Mouse (Mus musculus) granulocyte monocyte progenitor cell, adult 5-6 weeks (primary cell): Measurements from ENCODE around the gene Tead4. TPM values are rescaled to one million over a fixed set of nuclear protein-coding genes. Genes with fewer than 3 reads are reported as not detected.

ENCODE experiments used
- ATAC-seq: replicated peaks from 2 replicates; pipeline ENCODE4 v1.8.0; 2016; ENCODE audit warnings: mild to moderate bottlenecking, moderate TSS enrichment, inconsistent platforms; ENCODE audit not compliant: poor library complexity, severe bottlenecking
- total RNA-seq, 2 experiments: library from RNA; stranded (forward) in 1 of 2; stranded (reverse) in 1 of 2; fragments of 200-712, 200-1000 nt in 1 of 2; fragments of >200 nt in 1 of 2; fragmentation: Nextera tagmentation in 1 of 2; gene quantifications; 2 replicates each; pipeline ENCODE4 v1.2.3; 2014 to 2017

Tead4 gene
- total RNA-seq, 2 experiments from 2014 or later: not detected

DNA sequence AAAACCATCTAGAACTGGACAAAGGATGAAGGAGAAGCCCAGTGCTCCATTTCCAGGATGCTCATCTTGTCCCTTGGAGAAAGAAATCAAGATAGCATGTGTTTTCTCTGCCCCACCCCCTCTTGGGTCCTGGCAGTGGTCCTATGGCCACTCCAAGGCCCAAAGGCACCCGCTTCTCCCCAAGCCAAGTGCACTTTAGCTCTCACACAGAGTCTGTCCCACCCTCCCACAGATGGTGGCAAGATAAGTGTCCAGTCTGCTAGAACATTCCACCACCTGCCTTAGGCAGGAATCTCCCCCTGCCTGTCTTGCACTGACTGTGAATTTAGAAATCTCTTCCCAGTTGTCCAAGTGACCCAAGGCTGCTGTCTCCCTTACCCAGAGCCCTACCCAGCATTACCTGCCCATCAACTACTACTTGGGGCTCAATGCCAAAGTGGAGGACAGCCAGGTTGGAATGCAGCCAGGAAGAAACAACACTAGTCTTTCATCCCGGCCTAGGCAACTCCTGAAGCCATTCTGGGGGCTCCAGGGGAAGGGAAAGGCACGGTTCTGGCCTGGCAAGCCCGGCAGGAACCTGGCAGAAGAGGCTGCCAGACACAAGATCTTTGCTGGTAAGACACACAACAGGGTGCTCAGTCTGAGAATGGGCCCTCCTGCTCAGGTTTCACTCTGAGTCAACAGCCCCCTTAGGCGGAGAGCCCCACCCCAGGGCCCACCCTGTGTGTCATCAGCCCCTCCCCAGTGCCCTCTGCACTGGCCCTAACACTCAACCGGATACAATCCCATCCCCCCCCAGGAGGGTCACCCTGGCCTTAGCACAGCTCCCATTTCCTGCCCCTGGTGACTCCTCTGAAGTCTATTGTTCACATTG is 4.5 kb downstream of the Tead4 start:
- no peak for ATAC-seq

DNA sequence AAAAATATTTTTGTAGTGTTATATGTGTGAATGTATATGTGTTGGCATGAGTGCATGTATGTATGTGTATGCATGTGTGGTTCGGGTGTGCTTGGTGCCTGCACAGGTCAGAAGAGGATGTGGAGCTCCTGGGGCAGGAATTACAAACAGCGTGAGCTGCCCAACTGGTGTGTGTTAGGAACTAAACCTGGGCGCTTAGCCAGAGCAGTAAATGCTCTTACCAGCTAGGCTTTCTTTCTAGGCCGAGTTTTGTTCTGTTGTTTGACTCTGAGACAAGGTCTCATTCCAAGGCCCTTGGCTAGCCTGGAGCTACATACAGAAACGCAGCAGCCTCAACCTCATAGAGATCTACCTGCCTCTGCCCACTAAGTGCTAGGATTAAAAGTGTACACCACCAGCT is 9.3 kb downstream of the Tead4 start:
- no peak for ATAC-seq

DNA sequence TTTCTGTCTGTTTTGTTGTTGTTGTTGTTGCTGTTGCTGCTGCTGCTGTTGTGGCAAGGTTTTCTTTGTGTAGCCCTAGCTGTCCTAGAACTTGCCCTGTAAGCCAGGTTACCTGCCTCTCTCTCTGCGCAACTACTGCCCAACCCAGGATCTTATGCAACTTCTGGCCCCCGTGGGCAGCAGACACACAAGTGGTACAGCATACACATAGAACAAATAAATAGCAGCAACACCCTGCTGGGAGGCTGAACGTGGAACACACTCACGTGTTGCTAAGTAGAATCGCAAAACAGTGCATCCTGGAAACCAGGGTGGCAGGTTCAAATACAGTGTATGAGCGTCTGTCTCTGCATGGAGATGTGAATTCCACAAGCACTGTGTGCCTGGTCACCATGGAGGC is 11.9 kb downstream of the Tead4 start:
- ATAC-seq: no peak

DNA sequence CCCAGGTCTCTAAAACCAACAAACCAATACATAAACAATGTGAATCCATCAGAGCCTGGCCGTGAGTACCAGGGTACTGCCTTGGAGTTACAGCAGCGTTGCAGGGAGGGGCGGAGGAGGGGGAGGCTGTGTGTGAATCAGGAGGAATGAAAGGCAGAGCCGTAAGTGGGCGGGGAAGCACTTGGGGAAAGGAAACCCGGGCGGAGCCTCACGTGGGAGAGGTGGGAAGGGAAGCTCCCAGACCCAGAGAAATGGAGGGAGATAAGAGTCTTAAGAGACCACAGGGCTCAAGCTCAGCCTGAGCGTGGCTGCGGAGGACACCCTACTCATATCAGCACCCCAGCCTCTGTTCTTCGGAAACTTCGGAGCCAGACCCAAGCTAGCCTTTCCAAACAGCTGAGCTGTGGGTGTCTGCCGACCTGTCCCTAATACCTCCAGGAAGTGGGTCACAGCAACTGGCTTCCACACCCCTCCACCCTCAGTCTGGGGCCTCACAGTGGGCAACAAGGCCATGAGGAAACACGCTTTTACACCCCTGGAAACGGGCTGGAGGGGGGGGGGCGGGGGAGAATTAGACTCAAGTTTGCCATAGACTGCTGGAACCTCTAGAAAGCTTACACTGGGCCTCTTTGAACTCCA is 14.7 kb downstream of the Tead4 start:
- ATAC-seq: peak; percentile 71

DNA sequence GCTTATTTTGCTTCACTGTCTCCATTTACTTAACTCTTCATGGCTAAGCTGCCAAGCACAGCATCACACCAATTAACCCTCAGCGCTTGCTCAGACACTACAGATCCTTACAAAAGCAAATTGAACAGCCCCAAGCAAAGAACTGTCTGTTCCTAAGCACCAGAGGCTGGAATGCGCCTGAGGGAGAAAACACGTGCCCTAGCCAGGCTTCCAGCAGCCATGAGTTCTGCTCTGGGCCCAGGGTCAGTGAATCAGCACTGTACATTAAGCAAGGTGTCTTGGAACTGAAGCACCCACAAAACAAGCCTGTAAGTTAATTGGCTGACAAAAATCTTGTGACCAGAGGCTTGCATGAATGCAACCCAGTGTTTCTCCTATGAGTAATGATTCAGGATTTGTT is 18.5 kb downstream of the Tead4 start:
- ATAC-seq: no peak

DNA sequence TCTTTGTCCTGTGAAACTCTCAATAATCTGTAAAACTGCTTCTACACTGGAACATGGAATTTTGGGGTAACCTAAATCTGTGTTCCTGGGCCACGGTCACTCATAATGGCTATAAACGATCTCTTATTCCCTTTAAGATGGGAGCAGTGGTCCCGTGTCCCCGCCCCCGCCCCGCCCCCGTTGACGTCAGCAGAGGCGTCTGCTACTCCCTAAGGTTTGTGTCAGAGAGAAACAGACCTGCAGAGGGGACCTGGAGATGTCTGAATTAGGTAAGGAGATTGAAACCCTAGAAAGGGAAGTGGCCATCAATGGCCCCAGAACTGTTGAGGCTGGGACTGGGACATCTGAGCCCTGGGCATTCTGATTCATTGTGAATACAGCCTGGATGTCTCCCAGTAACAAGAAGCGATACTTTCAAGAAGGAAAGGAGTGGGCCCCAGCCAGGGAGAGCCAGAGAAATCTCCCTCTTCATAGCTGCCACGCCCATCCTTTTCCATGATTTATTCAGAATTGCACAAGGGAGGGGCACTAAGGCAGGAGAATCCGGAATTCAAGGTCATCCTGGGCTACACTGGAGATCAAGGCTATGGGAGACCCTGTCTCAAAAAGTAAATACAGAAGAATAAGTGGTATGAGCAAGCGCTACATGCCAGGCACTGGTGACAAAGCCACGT is 20.0 kb downstream of the Tead4 start:
- ATAC-seq: no peak

DNA sequence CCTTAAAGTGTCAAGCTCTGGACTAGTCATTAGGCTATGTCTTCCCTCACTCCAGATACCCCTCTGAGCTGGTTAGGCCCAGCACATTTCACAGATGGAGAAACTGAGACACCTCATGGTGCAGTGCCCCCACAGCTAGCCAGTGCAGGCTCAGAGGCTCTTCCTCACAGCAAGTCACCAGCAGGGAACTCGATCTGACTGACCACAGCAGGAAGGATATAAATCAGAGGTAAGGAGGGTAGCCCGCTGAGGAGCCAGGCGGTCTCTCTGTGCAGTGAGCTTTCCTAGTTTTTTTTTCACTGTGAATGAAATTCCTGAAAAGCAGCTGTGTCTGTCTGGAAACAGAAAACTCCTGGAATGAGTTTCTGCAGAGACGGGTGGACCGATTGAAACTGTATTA is 21.0 kb downstream of the Tead4 start:
- no peak for ATAC-seq

DNA sequence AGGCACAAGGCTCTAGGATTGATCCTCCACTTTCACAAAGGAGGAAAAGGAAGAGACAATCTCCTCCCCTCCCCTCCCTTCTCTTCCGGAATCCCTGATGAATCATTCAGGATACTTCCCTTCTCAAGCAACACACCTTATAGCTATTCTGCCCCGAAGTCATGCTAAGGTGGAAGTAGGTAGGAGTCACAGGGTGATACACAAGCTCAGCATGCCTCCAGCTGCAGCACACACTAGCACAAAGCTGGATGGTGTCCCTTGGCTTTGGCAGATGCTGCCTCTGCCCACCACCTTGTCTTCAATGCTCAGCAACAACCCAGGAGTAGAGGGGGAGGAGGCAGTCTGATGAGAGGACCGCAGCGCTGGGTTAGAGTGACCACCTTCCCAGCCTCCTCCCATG is 21.5 kb downstream of the Tead4 start:
- no peak for ATAC-seq

DNA sequence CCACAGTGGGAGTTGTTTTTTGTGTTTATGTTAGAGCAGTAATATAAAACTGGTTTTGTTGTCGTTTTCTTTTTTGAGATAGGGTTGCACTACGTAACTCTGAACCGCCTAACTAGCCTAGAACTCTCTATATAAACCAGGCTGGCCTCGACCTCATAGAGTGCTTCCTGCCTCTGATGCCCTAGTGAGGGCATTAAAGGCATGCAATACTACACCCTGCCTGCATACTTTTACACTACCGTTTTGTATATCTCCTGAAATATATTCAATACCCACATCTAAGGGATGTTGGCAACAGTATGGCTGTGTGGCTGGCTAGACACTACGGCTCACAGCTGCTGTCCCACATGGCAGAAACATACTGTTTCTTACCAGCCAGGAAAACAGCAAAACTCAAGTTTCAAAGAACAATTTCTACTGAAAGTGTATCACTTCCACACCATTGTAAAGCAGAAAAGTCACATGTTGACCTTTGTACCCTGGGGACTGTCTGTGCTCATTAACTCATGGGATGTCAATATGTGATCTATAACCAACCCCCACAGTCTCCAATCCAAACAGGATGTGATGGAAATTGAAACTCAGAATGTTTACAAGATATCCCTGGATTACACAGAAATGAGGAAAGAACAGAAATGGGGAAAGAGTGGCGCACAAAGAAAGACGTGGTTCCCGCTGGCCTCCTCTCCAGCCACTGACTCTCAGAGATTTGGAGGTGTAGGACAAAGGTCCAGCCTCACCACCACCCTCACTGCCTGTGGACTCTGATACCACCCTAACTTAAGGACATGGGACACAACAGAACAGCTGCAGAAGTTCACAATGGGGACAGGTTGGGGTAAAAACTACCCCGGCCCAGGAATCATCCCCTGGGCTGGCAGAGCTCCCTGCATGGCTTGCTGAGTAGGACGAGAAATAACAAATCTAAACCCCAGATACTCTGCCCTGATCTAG is 23.2 kb downstream of the Tead4 start:
- ATAC-seq: no peak

DNA sequence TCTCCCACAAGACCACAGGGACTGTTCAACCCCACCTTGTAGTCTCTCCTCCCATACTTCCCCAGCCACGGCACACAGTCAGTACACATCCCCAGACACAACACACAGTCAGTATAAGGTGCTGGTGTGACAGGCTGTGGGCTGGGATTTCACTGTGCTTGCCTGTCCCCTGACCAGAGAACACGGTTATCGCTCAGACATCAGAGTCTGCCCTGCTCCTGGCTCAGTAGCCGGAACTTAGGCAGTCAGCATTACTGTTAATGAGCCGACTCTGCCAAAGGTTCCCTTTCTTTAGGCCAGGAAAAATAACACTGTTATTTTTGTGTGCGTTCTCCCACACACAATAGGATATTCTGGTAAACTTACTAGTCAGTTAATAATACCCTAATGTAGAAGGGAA is 24.3 kb downstream of the Tead4 start:
- ATAC-seq: no peak

DNA sequence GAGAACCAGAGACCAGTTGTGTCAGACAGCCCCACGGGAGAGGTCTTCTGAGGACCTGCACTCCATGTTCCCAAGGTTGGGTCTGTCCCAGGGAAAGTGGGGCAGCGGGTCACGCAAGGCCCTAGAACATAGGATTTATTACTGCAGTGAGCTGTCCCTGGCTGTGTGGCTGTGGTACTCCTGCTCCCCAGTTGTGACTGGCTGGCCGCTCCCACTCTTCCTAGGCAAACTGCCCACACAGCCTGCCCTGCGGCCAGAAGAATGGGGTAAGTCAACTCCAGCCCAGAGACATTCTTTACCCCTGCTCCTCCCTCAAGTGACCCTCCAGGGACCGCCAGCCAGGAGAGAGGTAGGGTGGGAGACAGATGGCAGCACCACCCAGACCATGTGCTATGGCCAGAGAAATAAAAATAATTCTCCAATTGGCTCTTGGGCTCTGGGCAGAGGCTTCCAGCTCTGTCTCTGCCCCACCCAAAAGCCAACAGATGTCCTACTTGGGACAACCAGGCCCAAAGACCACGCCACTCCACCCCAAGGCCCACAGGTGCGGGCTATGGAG is 25.0 kb downstream of the Tead4 start:
- no peak for ATAC-seq

DNA sequence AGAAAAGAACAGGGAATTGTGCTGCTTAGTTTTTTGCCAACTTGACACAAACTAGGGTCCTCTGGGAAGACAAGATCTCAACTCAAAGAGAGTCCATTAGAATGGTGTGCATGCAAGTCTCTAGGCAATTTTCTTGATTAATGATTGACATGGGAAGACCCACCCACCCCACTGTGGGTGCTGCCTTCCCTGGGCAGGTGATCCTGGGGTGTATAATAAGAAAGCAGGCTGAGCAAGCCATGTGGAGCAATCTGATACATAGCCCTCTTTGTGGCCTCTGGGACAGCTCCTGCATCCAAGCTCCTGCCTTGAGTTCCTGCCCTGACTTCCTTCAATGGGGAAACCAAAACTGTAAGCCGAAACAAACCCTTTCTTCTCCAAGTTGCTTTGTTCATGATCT is 27.1 kb downstream of the Tead4 start:
- ATAC-seq: no peak

DNA sequence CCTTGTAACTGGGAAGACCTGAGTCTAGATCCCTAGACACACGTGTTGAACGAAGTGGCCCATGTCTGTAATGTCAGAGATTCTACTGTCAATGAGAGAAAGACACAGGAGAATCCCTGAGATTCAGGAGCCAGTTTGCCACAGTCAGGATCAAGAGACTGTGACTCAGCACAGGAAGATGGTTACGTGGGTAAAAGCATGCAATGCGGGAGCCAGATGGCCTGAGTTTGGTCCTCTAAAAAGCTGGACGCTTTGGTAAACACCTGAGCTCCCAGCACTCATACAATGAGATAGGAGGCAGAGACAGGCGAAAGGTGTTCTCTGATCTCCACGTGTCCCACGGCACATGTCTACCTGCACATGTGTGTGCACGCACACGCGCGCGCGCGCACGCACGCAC is 27.9 kb downstream of the Tead4 start:
- no peak for ATAC-seq

DNA sequence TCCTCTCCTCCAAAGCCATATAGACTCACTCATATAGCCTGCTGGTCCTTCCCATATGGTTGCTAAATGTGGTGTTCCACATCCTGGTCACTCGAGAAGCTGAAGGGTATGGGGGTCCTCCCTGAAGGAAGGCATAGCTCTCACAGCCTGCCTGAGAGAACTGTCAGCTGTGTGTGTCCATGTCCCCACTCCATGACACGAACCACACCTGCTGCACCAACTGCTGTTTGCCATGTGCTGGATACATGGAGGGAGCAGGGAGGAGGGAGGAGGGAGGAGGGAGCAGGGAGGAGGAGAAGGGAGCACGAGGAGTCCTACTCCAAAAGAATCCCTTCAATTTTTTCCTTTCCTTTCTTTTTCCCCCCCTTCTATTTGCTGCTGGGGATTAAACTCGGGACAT is 30.8 kb downstream of the Tead4 start:
- no peak for ATAC-seq

DNA sequence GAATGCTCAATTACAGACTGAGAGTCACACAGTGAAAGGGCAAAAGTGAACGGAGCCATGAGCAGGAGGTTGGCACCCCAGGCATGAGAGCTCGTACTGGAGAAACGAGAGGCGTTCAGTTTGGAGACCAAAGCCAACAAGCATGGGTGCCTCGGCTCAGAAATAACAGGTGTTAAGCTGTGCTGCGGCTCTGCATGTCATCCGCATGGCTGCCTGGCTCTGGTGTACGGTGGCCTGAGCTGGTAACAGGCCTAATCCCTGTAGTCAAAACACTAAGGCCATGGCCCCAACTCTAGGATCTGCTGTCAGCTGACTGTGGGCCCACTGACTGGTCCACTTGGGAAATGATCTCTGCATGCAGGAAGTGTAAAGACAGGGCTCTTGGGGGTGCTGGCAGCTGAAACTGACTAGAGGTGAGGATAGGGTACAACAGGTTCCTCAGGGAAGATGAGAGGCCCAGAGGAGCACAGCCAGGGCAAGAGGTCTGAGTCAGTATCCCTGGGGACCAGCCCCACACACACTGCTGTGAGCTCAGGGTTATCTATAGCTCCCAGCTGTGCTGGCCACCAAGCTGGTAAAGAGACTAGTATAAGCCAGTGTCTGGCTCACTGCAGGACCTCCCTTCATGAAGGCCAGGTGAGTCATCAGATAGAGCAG is 35.6 kb downstream of the Tead4 start:
- ATAC-seq: no peak

DNA sequence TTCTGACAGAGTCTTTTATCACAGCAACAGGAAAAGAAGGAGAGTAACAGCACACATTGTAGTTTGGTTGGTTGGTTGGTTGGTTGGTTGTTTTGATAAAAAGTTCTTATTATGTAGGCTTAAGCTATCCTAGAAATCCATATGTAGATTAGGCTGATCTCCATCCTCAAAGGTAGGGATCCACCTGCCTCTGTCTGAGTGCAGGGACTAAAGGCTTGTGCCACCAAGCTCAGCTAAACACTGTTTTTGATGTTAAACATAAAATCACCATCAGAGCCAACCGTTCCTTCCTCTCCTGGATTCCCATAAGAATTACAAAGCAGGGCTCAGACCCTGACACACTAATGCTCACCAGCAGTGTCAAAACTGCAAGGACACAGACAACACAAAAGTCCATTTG is 39.1 kb downstream of the Tead4 start:
- no peak for ATAC-seq

DNA sequence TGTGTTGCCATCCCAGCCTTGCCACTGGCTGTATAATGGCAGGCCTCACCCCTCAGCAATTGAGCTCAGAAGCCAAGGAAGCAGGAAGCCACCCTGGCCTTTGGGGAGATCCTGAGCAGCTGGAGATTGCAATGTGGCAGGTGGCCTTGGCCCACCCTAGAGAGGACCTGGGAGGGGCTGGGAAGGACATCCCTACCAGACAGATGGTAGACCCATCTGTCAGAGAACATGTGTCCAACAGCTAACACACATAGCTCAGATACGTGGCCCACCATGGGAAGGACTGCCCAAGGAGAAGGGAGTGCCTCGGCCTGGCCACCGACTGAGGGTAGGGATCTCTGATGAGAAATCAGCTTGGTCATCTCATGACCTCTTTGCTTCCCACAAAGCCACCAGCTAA is 41.4 kb downstream of the Tead4 start:
- ATAC-seq: no peak

DNA sequence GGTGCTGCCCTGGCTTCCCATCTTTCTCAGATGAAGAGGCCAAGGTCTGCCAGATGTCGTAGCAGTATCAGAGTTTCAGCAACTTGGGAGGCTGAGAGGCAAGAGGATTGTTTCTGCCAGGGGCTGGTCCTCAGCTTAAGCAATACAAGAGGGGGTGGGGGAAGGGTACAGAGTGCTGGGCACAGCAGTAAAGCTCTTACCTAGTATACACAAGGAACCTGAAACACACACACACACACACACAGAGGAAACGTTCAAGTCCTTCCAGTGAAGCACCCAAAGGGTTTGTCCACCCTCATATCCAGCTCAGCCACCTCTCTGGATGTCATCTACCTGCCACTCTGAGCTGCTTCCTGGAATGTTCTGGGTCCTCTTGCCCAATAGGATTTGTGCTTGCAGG is 44.7 kb downstream of the Tead4 start:
- ATAC-seq: no peak

DNA sequence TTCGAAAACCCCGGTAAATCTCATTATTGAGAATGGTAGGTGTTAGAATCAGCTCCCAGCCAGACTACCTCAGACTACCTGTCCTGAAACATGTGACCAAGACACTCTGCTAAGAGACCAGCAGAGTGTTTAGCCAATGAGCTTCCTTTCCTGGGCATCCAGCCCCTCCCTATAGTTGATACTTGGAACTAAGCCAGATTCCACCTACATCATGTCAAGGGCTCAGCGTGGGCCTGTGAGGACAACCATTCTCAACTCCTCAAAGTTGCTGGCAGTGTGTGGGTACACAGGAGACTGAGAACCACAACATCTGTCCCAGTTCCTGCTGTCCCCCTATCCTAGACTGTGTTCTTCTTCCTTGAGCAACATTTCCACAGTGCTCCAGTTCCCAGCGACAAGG is 45.3 kb downstream of the Tead4 start:
- ATAC-seq: no peak

DNA sequence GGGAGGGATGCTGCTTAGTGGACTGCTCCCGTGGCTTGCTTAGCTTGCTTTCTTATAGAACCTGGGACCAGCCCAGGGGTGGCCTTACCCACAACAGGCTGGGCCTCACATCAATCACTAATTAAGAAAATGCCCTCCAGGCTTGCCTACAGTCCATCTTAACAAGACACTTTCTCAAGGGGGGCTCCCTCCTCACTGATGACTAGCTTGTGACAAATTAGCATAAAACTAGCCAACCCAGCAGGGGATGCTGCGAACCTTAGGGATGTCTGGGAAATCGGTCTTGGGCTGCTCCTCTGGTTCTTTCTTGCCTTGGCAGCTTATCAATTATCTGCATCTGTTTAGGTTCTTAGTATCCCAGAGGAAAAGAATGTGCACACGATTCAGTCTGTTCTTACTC is 46.1 kb downstream of the Tead4 start:
- ATAC-seq: no peak
